8 mouse cellular contexts compared by ENCODE assay signal in the genomic region with DNA sequence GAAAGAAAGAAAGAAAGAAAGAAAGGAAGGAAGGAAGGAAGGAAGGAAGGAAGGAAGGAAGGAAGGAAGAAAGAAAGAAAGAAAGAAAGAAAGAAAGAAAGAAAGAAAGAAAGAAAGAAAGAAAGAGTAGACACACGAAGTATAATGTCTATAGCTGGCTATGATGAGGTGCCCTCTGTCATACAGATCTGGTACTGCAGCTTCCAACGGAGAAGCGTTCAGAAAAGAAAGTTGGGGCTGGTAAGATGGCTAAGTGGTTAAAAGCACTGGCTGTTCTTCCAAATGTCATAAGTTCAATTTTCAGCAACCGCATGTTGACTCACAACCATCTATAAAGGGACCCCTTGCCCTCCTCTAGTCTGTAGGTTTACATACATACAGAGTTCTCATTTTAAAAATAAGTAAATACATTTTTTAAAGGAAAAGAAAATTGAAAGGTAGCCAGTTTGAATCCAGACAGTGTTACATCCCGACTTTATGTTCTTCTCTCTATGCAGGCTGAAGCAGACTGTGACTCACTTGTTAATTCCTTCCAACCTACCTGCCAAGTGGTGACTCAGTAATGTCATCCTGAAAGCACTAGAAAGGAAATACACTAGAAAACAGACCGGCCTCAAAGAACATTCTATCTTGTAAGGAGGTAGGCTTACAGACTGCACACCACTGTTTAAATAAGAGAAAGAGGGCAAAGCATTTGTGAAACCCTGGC. TPM values are rescaled to one million over a fixed set of nuclear protein-coding genes. Genes with fewer than 3 reads are reported as not detected.
A peak's percentile ranks its signal among the peaks of the same experiment; 100 is the strongest.
DNase-seq lines count a peak whose midpoint lies in the region; ATAC-seq and TF ChIP-seq lines count a peak whose summit lies in the region.

No protein-coding gene starts in this region.

- peak; percentile 51 for TF ChIP-seq CTCF in lung, embryonic 14.5 days (IDR thresholded peaks at IDR 0.05; ENCODE audit: low read depth)

- no peak for ATAC-seq in lung, embryonic 14.5 days (ENCODE audit: insufficient read depth)
- no peak for ATAC-seq in forebrain, embryonic 15.5 days (replicated peaks)
- no peak for ATAC-seq in erythroid progenitor cell, adult 5-6 weeks (replicated peaks; ENCODE audit: low FRiP score, poor library complexity, severe bottlenecking)

- 47% methylated on average over 6 of the region's 6 CpGs for WGBS in lung, embryonic 14.5 days
- 48% methylated on average over 6 of the region's 6 CpGs for WGBS in forebrain, embryonic 15.5 days

- no peaks in the 10 kb centered on the region for H3K36me3 ChIP-seq in lung, embryonic 14.5 days (ENCODE audit: insufficient read depth)
- H3K36me3 ChIP-seq in forebrain, embryonic 15.5 days, result no peaks in the 10 kb centered on the region

- H3K4me1 ChIP-seq in lung, embryonic 14.5 days (ENCODE audit: insufficient read depth), result no peaks in the 10 kb centered on the region
- H3K4me1 ChIP-seq in forebrain, embryonic 15.5 days, result peaks cover 7% of the 10 kb centered on the region

- H3K4me3 ChIP-seq in lung, embryonic 14.5 days (ENCODE audit: low read depth, low read length), result no peak overlapping the region
- H3K4me3 ChIP-seq in forebrain, embryonic 15.5 days, result no peak overlapping the region

- H3K9ac ChIP-seq in lung, embryonic 14.5 days, result no peak overlapping the region
- H3K9ac ChIP-seq in forebrain, embryonic 15.5 days (replicated peaks), result no peak overlapping the region

- no peaks in the 10 kb centered on the region for H3K9me3 ChIP-seq in lung, embryonic 14.5 days (ENCODE audit: low read depth, low read length)
- H3K9me3 ChIP-seq in forebrain, embryonic 15.5 days, result no peaks in the 10 kb centered on the region

- DNase-seq in heart, adult 18-20 months, result peak; percentile 14 to 68
- no peak for DNase-seq in heart, adult 11 months
- DNase-seq in retina, embryonic 14.5 days (ENCODE audit: low spot score), result peak; percentile 45
- no peak for DNase-seq in retina, postnatal 1 day
- peak; percentile 38 for DNase-seq in adrenal gland, postnatal 14 days
- DNase-seq in lung, embryonic 14.5 days, result peak; percentile 49

- no peaks in the 10 kb centered on the region for H3K27me3 ChIP-seq in lung, embryonic 14.5 days (ENCODE audit: insufficient read depth, low read length)
- H3K27me3 ChIP-seq in forebrain, embryonic 15.5 days, result no peaks in the 10 kb centered on the region

- no peak overlapping the region for H3K27ac ChIP-seq in lung, embryonic 14.5 days (ENCODE audit: low read depth)
- no peak overlapping the region for H3K27ac ChIP-seq in forebrain, embryonic 15.5 days (replicated peaks)

- no peak overlapping the region for H3K4me2 ChIP-seq in lung, embryonic 14.5 days
- no peak overlapping the region for H3K4me2 ChIP-seq in forebrain, embryonic 15.5 days (replicated peaks)

RNA-seq across cellular contexts. Expression of a gene that starts 31.4 kb away (rescaled TPM):
- total RNA-seq in heart, adult 18-20 months (2021), result 10 to 100 TPM; 17.9 to 20.3 TPM
- total RNA-seq in adrenal gland, postnatal 14 days (2021), result 1.9 and 2.1 TPM in 2 replicates
- 0.12 and 0.46 TPM in 2 replicates for polyA plus RNA-seq in lung, embryonic 14.5 days (2014; fragmentation: Nextera tagmentation; extraction: Ambion mirVana)
- 11.9 and 14.6 TPM in 2 replicates for polyA plus RNA-seq in forebrain, embryonic 15.5 days (2015; fragmentation: Nextera tagmentation; extraction: Ambion mirVana)
- total RNA-seq in erythroid progenitor cell, adult 5-6 weeks (2015; ENCODE audit: low replicate concordance), result not detected in 2 replicates
- total RNA-seq in erythroid progenitor cell, adult 5-6 weeks (2017; ENCODE audit: low replicate concordance), result not detected in 2 replicates

Comparison
In these comparisons a context has a peak if more than half of its experiments do, and no peak if none do; other contexts are left out.
1. DNase-seq: peak in heart, adult 18-20 months (2 of 2), retina, embryonic 14.5 days (single experiment), adrenal gland, postnatal 14 days (single experiment) and lung, embryonic 14.5 days (single experiment); none in heart, adult 11 months (single experiment) and retina, postnatal 1 day (single experiment).